ENCODE assay signal across 24 mouse cellular contexts in genomic region chrX:37095106-37095768, GRCm38 (mm10). TPM values are rescaled to one million over a fixed set of nuclear protein-coding genes. Genes with fewer than 3 reads are reported as not detected.
DNase-seq lines count a peak whose midpoint lies in the region; ATAC-seq and TF ChIP-seq lines count a peak whose summit lies in the region.
"Had no signal": no experiment of that assay in that cellular context is flagged by ENCODE, and none has a peak within 500 bp of the region (broad histone marks: within the 10 kb centered on the region; RNA-seq: fewer than 3 reads in every experiment).

No protein-coding gene starts in this region.

- intact Hi-C loops in heart, postnatal 14 days (cut with DNase I), result no loop called here

- no peaks in the 10 kb centered on the region for H3K27me3 ChIP-seq in G1E (ENCODE audit: insufficient read depth, low read length)
- no peaks in the 10 kb centered on the region for H3K27me3 ChIP-seq in midbrain, embryonic 16.5 days (ENCODE audit: control insufficient read depth, insufficient read depth, low read depth, low read length)
- H3K27me3 ChIP-seq: forebrain, embryonic 13.5 days; heart, embryonic 13.5 days; hindbrain, embryonic 12.5 days; intestine, embryonic 15.5 days had no signal

- H3K4me3 ChIP-seq in G1E (ENCODE audit: low read depth, low read length), result peak overlapping the region; percentile 33; the same call in 1 of the 2 replicates
- no peak overlapping the region for H3K4me3 ChIP-seq in midbrain, embryonic 16.5 days (ENCODE audit: low read depth, low read length)
- H3K4me3 ChIP-seq: embryonic facial prominence, embryonic 10.5 days; forebrain, embryonic 13.5 days; heart, embryonic 13.5 days; hindbrain, embryonic 12.5 days; intestine, embryonic 15.5 days had no signal

- WGBS in midbrain, embryonic 16.5 days, result 92% methylated on average over 11 of the region's 11 CpGs

- no peak overlapping the region for H3K27ac ChIP-seq in midbrain, embryonic 16.5 days (ENCODE audit: low read length)
- H3K27ac ChIP-seq: embryonic facial prominence, embryonic 10.5 days; forebrain, embryonic 13.5 days; heart, embryonic 13.5 days; hindbrain, embryonic 12.5 days; hindbrain, postnatal 0 days; intestine, embryonic 15.5 days had no signal

- no peaks in the 10 kb centered on the region for H3K9me3 ChIP-seq in G1E (replicated peaks)
- H3K9me3 ChIP-seq in midbrain, embryonic 16.5 days (replicated peaks; ENCODE audit: control insufficient read depth, low read length, poor library complexity, severe bottlenecking), result no peaks in the 10 kb centered on the region
- H3K9me3 ChIP-seq: embryonic facial prominence, embryonic 10.5 days; forebrain, embryonic 13.5 days; heart, embryonic 13.5 days; hindbrain, embryonic 12.5 days; intestine, embryonic 15.5 days had no signal

- peaks cover 56% of the 10 kb centered on the region for H3K36me3 ChIP-seq in G1E (replicated peaks)
- peaks cover 3% of the 10 kb centered on the region; the same call in 1 of the 2 replicates for H3K36me3 ChIP-seq in midbrain, embryonic 16.5 days (ENCODE audit: control insufficient read depth, insufficient read depth, low read length)
- H3K36me3 ChIP-seq: intestine, embryonic 15.5 days had no signal

- no peak overlapping the region for H3K9ac ChIP-seq in midbrain, embryonic 16.5 days (ENCODE audit: low read depth, low read length)
- H3K9ac ChIP-seq: forebrain, embryonic 13.5 days; forebrain, postnatal 0 days; heart, embryonic 13.5 days; hindbrain, embryonic 12.5 days; intestine, embryonic 15.5 days had no signal

- H3K4me1 ChIP-seq in G1E (ENCODE audit: insufficient read depth, low read depth, low read length), result peaks cover 5% of the 10 kb centered on the region; the same call in 1 of the 2 replicates
- H3K4me1 ChIP-seq in midbrain, embryonic 16.5 days (ENCODE audit: control insufficient read depth, insufficient read depth, low read length), result no peaks in the 10 kb centered on the region
- H3K4me1 ChIP-seq: embryonic facial prominence, embryonic 10.5 days; forebrain, embryonic 13.5 days; heart, embryonic 13.5 days; hindbrain, embryonic 12.5 days; intestine, embryonic 15.5 days had no signal

- peak; percentile 40 for ATAC-seq in G1E (ENCODE audit: extremely low read depth, insufficient number of reproducible peaks, low FRiP score, poor library complexity, severe bottlenecking)
- peak; percentile 37 for ATAC-seq in inflammation-experienced regulatory T-cells, adult 6 months
- no peak for ATAC-seq in midbrain, embryonic 16.5 days
- ATAC-seq: forebrain, embryonic 13.5 days; forebrain, postnatal 0 days; hindbrain, postnatal 0 days; intestine, embryonic 15.5 days had no signal

- TF ChIP-seq CTCF in G1E (IDR thresholded peaks at IDR 0.05; ENCODE audit: low read depth, low read length), result no peak

- peak; percentile 15 to 20 for DNase-seq in B cell, adult 2 months
- no peak for DNase-seq in G1E (ENCODE audit: low spot score)
- no peak for DNase-seq in heart, postnatal 14 days
- no peak for DNase-seq in left cerebral cortex, adult 8-10 months (ENCODE audit: low spot score in 2 of 2)
- DNase-seq: adrenal gland, adult 8-10 months; cerebellum, adult 11-12 months; cerebellum, adult 9-10 months; cerebellum, postnatal 36 days; forebrain, postnatal 0 days; gastrocnemius, postnatal 14 days; heart, postnatal 4 days had no signal

- no peak overlapping the region for H3K4me2 ChIP-seq in midbrain, embryonic 16.5 days (ENCODE audit: low read length)
- H3K4me2 ChIP-seq: forebrain, embryonic 13.5 days; heart, embryonic 13.5 days; hindbrain, embryonic 12.5 days; intestine, embryonic 15.5 days had no signal

RNA-seq across cellular contexts. Expression of gene Rpl39, which starts 10.0 kb away (rescaled TPM):
- total RNA-seq in G1E (2014; fragmentation: Nextera tagmentation) (335 and 381 TPM in 2 replicates), G1E (2017) (3,274 and 3,292 TPM in 2 replicates)
- polyA plus RNA-seq in G1E (2012), result 408 and 436 TPM in 2 replicates
- 1,000 to 10,000 TPM in 1 of 3 experiments, 100 to 1,000 TPM in 2; 704 to 1,016 (median 774) TPM for polyA plus RNA-seq in inflammation-experienced regulatory T-cells, adult 6 months (2017; shearing (Covaris generic))
- 229 and 259 TPM in 2 replicates for polyA plus RNA-seq in midbrain, embryonic 16.5 days (2015; fragmentation: Nextera tagmentation; extraction: Ambion mirVana)
- 100 to 1,000 TPM; 332 to 382 TPM for total RNA-seq in heart, postnatal 14 days (2021)
- 100 to 1,000 TPM; 240 to 296 (median 268) TPM for total RNA-seq in left cerebral cortex, adult 8-10 months (2022)

RNA-seq across cellular contexts. Expression of gene Upf3b, which starts 14.9 kb away (rescaled TPM):
- total RNA-seq in G1E (2014; fragmentation: Nextera tagmentation) (78.1 and 90.1 TPM in 2 replicates), G1E (2017) (30.5 and 43.4 TPM in 2 replicates)
- 5.2 and 13.3 TPM in 2 replicates for polyA plus RNA-seq in G1E (2012)
- 10 to 100 TPM; 38.3 to 47.1 (median 39.0) TPM for polyA plus RNA-seq in inflammation-experienced regulatory T-cells, adult 6 months (2017; shearing (Covaris generic))
- 29.8 and 32.8 TPM in 2 replicates for polyA plus RNA-seq in midbrain, embryonic 16.5 days (2015; fragmentation: Nextera tagmentation; extraction: Ambion mirVana)
- total RNA-seq in heart, postnatal 14 days (2021), result 10 to 100 TPM in 1 of 2 experiments, 1 to 10 TPM in 1; 6.7 to 10.2 TPM
- total RNA-seq in left cerebral cortex, adult 8-10 months (2022), result 10 to 100 TPM; 18.1 to 20.1 (median 19.6) TPM

RNA-seq across cellular contexts. Expression of gene Nkap, which starts 31.4 kb away (rescaled TPM):
- 48.7 and 52.5 TPM in 2 replicates for total RNA-seq in G1E (2014; fragmentation: Nextera tagmentation)
- total RNA-seq in G1E (2017), result 27.5 and 38.5 TPM in 2 replicates
- polyA plus RNA-seq in G1E (2012), result 10.3 and 10.7 TPM in 2 replicates
- 10 to 100 TPM; 21.7 to 35.3 (median 33.7) TPM for polyA plus RNA-seq in inflammation-experienced regulatory T-cells, adult 6 months (2017; shearing (Covaris generic))
- 26.2 and 26.8 TPM in 2 replicates for polyA plus RNA-seq in midbrain, embryonic 16.5 days (2015; fragmentation: Nextera tagmentation; extraction: Ambion mirVana)
- total RNA-seq in heart, postnatal 14 days (2021), result 10 to 100 TPM in 1 of 2 experiments, 1 to 10 TPM in 1; 9.3 to 11.2 TPM
- 10 to 100 TPM; 12.1 to 14.0 (median 12.6) TPM for total RNA-seq in left cerebral cortex, adult 8-10 months (2022)

RNA-seq across cellular contexts. Expression of gene Sowahd, which starts 46.6 kb away (rescaled TPM):
- not detected in 2 replicates for total RNA-seq in G1E (2014; fragmentation: Nextera tagmentation)
- total RNA-seq in G1E (2017), result 0.05 TPM in 1 of 2 replicates, not detected in the other
- not detected in 2 replicates for polyA plus RNA-seq in G1E (2012)
- polyA plus RNA-seq in inflammation-experienced regulatory T-cells, adult 6 months (2017; shearing (Covaris generic)), result not detected
- 0.12 TPM in 1 of 2 replicates, not detected in the other for polyA plus RNA-seq in midbrain, embryonic 16.5 days (2015; fragmentation: Nextera tagmentation; extraction: Ambion mirVana)
- total RNA-seq in heart, postnatal 14 days (2021), result not detected
- total RNA-seq in left cerebral cortex, adult 8-10 months (2022), result not detected
- total RNA-seq: forebrain, postnatal 0 days; gastrocnemius, adult 18-20 months; gastrocnemius, postnatal 14 days; heart, adult 8-10 months; heart, postnatal 4 days; hindbrain, postnatal 0 days had no signal
- polyA plus RNA-seq: brain, embryonic 14.5 days; embryonic facial prominence, embryonic 10.5 days; forebrain, embryonic 13.5 days; gonadal fat pad, adult 2 months; heart, postnatal 0 days; hindbrain, embryonic 12.5 days; intestine, embryonic 15.5 days had no signal

Comparison
In these comparisons a context has a peak if more than half of its experiments do, and no peak if none do; other contexts are left out.
1. DNase-seq: peak in B cell, adult 2 months (2 of 2); none in G1E (single experiment), heart, postnatal 14 days (0 of 2) and left cerebral cortex, adult 8-10 months (0 of 2).